Mouse (Mus musculus): ENCODE data around the gene Rcc1l. TPM values are rescaled to one million over a fixed set of nuclear protein-coding genes. Genes with fewer than 3 reads are reported as not detected.

Rcc1l gene
- polyA plus RNA-seq, 1 experiment from 2014 or later: 44.5 TPM

DNA sequence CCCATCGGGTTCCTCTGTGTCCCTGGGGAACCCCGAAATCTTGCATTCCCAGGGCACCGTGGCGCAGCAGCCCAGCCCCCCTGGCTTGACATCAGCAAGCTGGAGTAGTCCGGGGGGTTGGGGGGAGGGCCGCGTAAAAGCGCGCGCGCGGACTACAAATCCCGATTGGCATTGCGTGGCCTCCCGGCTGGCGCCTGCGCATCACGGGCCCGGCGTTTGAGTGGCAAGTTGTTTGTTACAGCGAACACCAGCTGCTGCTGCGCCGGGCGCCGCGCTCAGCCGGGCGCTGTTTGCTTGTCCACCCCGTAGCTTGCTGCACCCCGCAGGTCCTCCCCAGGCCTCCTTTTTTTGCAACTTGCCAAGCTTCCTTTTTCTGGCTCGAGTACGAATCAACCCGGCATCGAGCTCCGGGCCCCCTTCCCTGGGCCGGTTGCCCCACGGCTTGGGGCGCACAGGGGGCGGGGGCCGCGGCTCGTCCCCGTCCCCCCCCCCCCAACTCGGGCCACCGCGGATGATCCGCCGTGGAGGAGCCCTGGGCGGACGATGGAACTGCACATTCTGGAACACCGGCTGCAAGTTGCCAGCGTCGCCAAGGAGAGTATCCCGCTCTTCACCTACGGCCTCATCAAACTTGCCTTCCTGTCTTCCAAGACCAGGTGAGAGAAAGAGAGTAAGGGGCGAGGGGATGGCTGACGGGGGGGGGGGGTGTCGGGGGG lies 76.9 kb downstream of the Rcc1l start, which contains the start of gene Castor2:
TSS of gene Castor2 (plus strand) at position 216 of the 716 bp plus-strand sequence.
- H3K9me3 ChIP-seq (replicated peaks): no peaks in the 10 kb centered on the region
- peak within 1 kb of the TSS; percentile 89 for H3K27ac ChIP-seq
- peaks cover 42% of the 10 kb centered on the region for H3K4me1 ChIP-seq
- H3K36me3 ChIP-seq: no peaks in the 10 kb centered on the region
- 0 out of 2 replicates have a peak, but pooled peaks cover 11% of the 10 kb centered on the region for H3K27me3 ChIP-seq (ENCODE audit: low read depth, poor library complexity, severe bottlenecking)
- WGBS: under 1% methylated on average over 58 of the region's 58 CpGs
- peak within 1 kb of the TSS; percentile 86 for H3K4me3 ChIP-seq
- DNase-seq (ENCODE audit: low spot score): peak; percentile 96

GRCm38 (mm10) chr5:134098976-134099375 lies 77.6 kb downstream of the Rcc1l start:
- peak overlapping the region; percentile 86 for H3K4me3 ChIP-seq
- H3K27me3 ChIP-seq (ENCODE audit: low read depth, poor library complexity, severe bottlenecking): 0 out of 2 replicates have a peak, but pooled peaks cover 11% of the 10 kb centered on the region
- no peak for DNase-seq (ENCODE audit: low spot score)
- WGBS: 2% methylated on average over 17 of the region's 17 CpGs
- H3K4me1 ChIP-seq: peaks cover 42% of the 10 kb centered on the region
- no peaks in the 10 kb centered on the region for H3K36me3 ChIP-seq
- H3K9me3 ChIP-seq (replicated peaks): no peaks in the 10 kb centered on the region
- H3K27ac ChIP-seq: peak overlapping the region; percentile 89

DNA sequence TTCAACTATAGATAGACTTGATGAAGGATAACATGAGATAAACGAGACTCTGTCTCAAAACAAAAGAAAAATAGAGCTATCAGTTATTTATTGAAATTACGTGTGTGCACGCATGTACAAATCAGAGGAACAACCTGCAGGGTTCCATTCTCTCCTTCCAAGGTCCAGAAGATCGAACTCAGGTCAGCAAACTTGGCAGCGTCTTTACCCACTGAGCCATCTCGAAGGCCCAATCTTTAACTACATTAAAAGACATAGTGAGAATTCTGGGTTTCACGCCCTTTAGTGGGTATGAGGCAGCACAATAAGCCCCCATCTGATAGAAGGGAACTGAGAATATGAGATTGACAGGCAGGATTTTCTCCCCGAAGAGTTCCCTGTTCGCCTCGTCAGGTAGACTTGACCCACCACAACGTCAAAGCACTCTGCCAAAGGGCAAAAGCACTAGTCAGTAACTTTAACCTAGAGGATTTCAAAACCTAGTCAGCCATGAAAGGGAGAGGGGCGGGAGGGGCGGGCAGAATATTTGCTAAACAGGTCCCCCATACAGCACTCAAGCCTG lies 78.2 kb downstream of the Rcc1l start:
- peaks cover 42% of the 10 kb centered on the region for H3K4me1 ChIP-seq
- H3K9me3 ChIP-seq (replicated peaks): no peaks in the 10 kb centered on the region
- peak overlapping the region; percentile 86 for H3K4me3 ChIP-seq
- H3K36me3 ChIP-seq: no peaks in the 10 kb centered on the region
- 0 out of 2 replicates have a peak, but pooled peaks cover 11% of the 10 kb centered on the region for H3K27me3 ChIP-seq (ENCODE audit: low read depth, poor library complexity, severe bottlenecking)
- 44% methylated on average over 13 of the region's 13 CpGs for WGBS
- no peak for DNase-seq (ENCODE audit: low spot score)
- peak overlapping the region; percentile 89 for H3K27ac ChIP-seq

Other genes starting within 250 kb of the Rcc1l start
- 6.4 and 10.6 TPM in 2 replicates for gene Castor2, start 77.1 kb downstream of the Rcc1l start, polyA plus RNA-seq (2016; fragmentation: Nextera tagmentation; extraction: Ambion mirVana)
- 5.3 and 7.3 TPM in 2 replicates for gene Gtf2ird2, start 7.2 kb upstream of the Rcc1l start, polyA plus RNA-seq (2016; fragmentation: Nextera tagmentation; extraction: Ambion mirVana)
- gene Ncf1, start 52.9 kb upstream of the Rcc1l start, polyA plus RNA-seq (2016; fragmentation: Nextera tagmentation; extraction: Ambion mirVana): 1.5 and 1.7 TPM in 2 replicates
- 180 and 204 TPM in 2 replicates for gene Gtf2i, start 138.0 kb upstream of the Rcc1l start, polyA plus RNA-seq (2016; fragmentation: Nextera tagmentation; extraction: Ambion mirVana)

Measured in limb, embryonic 10.5 days (tissue).